Mouse (Mus musculus) hindbrain, embryonic 14.5 days (tissue): ENCODE data around the gene Rps27rt. TPM values are rescaled to one million over a fixed set of nuclear protein-coding genes. Genes with fewer than 3 reads are reported as not detected.

Experiments used
- ATAC-seq: fragments of 200-750 bp; cut with Nextera tagmentation; 2 replicates; pipeline ENCODE4 v1.8.0; 2017; ENCODE audit warnings: moderate number of reproducible peaks, mild to moderate bottlenecking, moderate TSS enrichment, moderate library complexity; ENCODE audit not compliant: low FRiP score
- DNase-seq: peaks from one replicate; pipeline ENCODE4 v3.0.0-alpha.2; 2015; ENCODE audit warnings: low spot score
- H3K27ac ChIP-seq: fragments of 300-500 bp; sonication (generic); 2 replicates; pipeline ENCODE4 v1.5.1; 2014; ENCODE audit warnings: mild to moderate bottlenecking, moderate library complexity
- H3K27me3 ChIP-seq: fragments of 300-500 bp; sonication (generic); 2 replicates; pipeline ENCODE4 v1.6.1; 2014; ENCODE audit warnings: mild to moderate bottlenecking, low read length, mixed read lengths; ENCODE audit not compliant: control insufficient read depth, insufficient read depth
- H3K36me3 ChIP-seq: fragments of 300-500 bp; sonication (generic); replicated peaks from 2 replicates; pipeline ENCODE4 v1.6.1; 2014; ENCODE audit not compliant: control insufficient read depth, insufficient read depth
- H3K4me1 ChIP-seq: fragments of 300-500 bp; sonication (generic); replicated peaks from 2 replicates; pipeline ENCODE4 v1.6.1; 2014; ENCODE audit warnings: antibody characterized with exemption, low read length, mixed read lengths; ENCODE audit not compliant: control insufficient read depth, insufficient read depth
- H3K4me2 ChIP-seq: fragments of 300-500 bp; sonication (generic); replicated peaks from 2 replicates; pipeline ENCODE4 v1.6.1; 2014; ENCODE audit warnings: mild to moderate bottlenecking, moderate library complexity
- H3K4me3 ChIP-seq: fragments of 300-500 bp; sonication (generic); replicated peaks from 2 replicates; pipeline ENCODE4 v1.5.1; 2014; ENCODE audit warnings: mild to moderate bottlenecking, low read length
- H3K9ac ChIP-seq: fragments of 300-500 bp; sonication (generic); 2 replicates; pipeline ENCODE4 v1.6.1; 2014
- H3K9me3 ChIP-seq: fragments of 300-500 bp; sonication (generic); 2 replicates; pipeline ENCODE4 v1.6.1; 2016; ENCODE audit warnings: low read length; ENCODE audit not compliant: control insufficient read depth
- whole genome bisulfite sequencing: fragments of 180-500 bp; shearing (Covaris S2); extraction: QIAGEN DNeasy Blood & Tissue Kit; methylation state at CpG from one replicate; pipeline ENCODE4 v1.1.7; 2014; 5-methylcytosine and 5-hydroxymethylcytosine counted together
- polyA plus RNA-seq: library from polyadenylated mRNA; unstranded; fragments of >200 nt; fragmentation: Nextera tagmentation; extraction: Ambion mirVana; gene quantifications from 2 replicates; pipeline ENCODE4 v1.2.1, GENCODE M21; 2014

Gene Rps27rt
- polyA plus RNA-seq, 1 experiment from 2014 or later = 298 TPM

DNA sequence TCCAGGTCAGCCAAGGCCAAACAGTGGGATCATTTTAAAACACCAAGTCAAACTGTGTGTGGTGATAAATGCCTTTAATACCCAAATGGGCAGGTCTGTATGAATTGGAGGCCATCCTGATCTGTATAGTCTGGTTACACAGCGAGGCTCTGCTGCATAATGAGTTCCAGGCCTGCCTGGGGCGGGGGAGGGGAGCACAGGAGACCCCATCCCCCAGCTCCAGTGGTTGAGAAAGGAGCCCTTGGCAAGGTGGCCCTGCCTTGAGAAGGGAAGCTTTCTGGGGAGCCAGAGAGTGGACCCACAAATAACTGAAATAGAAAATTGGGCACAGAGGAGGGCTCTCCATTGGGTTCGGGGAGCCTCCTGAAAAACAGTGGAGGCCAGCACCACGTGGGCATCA, 47.2 kb downstream of the Rps27rt start:
- Histone ChIP-seq H3K27ac (no peak overlapping the region), H3K27me3 (0 out of 2 replicates have a peak, but pooled peaks cover 6% of the 10 kb centered on the region), H3K4me2 (no peak overlapping the region), H3K36me3 (no peaks in the 10 kb centered on the region), H3K9ac (no peak overlapping the region), H3K4me3 (no peak overlapping the region), H3K4me1 (peaks cover 13% of the 10 kb centered on the region), H3K9me3 (no peaks in the 10 kb centered on the region)
- DNase-seq (no peak), ATAC-seq (no peak)
- 77% methylated on average over 4 of the region's 4 CpGs for WGBS

- Histone ChIP-seq H3K9me3 (no peaks in the 10 kb centered on the region), H3K36me3 (no peaks in the 10 kb centered on the region), H3K4me3 (no peak overlapping the region; the same call in 1 of the 2 replicates), H3K27me3 (0 out of 2 replicates have a peak, but pooled peaks cover 6% of the 10 kb centered on the region), H3K9ac (no peak overlapping the region), H3K4me1 (peaks cover 13% of the 10 kb centered on the region), H3K4me2 (peak overlapping the region; percentile 99), H3K27ac (no peak overlapping the region)
- 70% methylated on average over 11 of the region's 11 CpGs for WGBS
- ATAC-seq (no peak), DNase-seq (no peak)
Measured at GRCm38 (mm10) chr9:114934231-114934630, 48.3 kb downstream of the Rps27rt start.

DNA sequence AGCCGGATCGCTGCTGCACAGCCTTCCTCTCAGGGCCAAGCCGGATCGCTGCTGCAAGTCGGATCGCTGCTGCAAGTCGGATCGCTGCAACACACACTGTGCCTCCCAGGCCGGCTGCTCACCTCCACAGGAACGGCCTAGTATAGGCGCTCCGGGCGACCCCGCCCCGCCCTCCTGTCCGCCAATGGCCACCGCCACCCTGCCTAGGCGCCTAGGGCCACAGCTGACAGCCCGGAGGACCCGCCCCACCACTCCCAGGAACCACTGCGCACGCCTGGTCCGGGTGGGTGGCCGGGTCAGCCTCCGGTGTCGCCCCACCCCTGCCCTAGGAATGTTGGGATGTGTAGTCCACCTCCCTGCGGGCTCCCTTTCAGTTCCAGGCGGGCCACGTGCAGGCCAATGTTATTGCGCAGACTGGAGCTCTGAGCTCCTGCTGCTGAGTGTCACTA, 48.8 kb downstream of the Rps27rt start, which contains the start of gene Gpd1l:
Gpd1l (minus strand) TSS at position 265 of the 449 bp plus-strand sequence.
- peak within 1 kb of the TSS; percentile 74 for H3K27ac ChIP-seq
- no peaks in the 10 kb centered on the region for H3K9me3 ChIP-seq
- no peaks in the 10 kb centered on the region for H3K36me3 ChIP-seq
- 0% methylated on average over 30 of the region's 30 CpGs for WGBS
- peaks cover 13% of the 10 kb centered on the region for H3K4me1 ChIP-seq
- H3K4me3 ChIP-seq = peak within 1 kb of the TSS; percentile 85
- peak; percentile 97 for ATAC-seq
- DNase-seq = peak; percentile 79
- H3K9ac ChIP-seq = peak within 1 kb of the TSS; percentile 84
- H3K27me3 ChIP-seq = 0 out of 2 replicates have a peak, but pooled peaks cover 6% of the 10 kb centered on the region
- H3K4me2 ChIP-seq = peak within 1 kb of the TSS; percentile 99

GRCm38 (mm10) chr9:114933037-114933722, 49.4 kb downstream of the Rps27rt start:
- peak overlapping the region; percentile 99 for H3K4me2 ChIP-seq
- ATAC-seq (no peak), DNase-seq (no peak)
- H3K9ac ChIP-seq = peak overlapping the region; percentile 84
- H3K27me3 ChIP-seq = 0 out of 2 replicates have a peak, but pooled peaks cover 6% of the 10 kb centered on the region
- H3K4me1 ChIP-seq = peaks cover 13% of the 10 kb centered on the region
- WGBS = under 1% methylated on average over 48 of the region's 50 CpGs
- no peaks in the 10 kb centered on the region for H3K36me3 ChIP-seq
- H3K9me3 ChIP-seq = no peaks in the 10 kb centered on the region
- H3K4me3 ChIP-seq = peak overlapping the region; percentile 85
- H3K27ac ChIP-seq = peak overlapping the region; percentile 74

DNA sequence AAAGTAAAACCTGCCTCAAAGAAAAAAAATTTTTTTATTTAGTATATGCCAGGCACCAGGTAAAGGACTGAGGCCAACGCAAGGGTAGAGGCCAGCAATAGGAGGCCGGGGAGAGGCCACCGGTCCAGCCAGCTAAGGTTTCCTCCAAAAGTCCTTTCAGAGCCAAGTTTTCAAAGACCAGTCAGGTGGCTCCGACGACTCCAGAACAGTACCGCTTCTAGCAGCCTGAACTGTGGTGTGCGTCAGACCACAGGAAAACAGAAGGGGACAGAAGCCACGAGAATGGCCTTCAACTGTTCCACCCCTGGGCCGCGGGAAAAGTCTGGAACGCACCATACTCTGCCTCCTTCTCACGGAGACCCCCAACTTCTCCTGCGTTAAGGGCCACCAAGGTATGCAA, 49.9 kb downstream of the Rps27rt start:
- H3K4me1 ChIP-seq = peaks cover 13% of the 10 kb centered on the region
- DNase-seq (no peak), ATAC-seq (no peak)
- peak overlapping the region; percentile 84 for H3K9ac ChIP-seq
- H3K36me3 ChIP-seq = no peaks in the 10 kb centered on the region
- H3K9me3 ChIP-seq = no peaks in the 10 kb centered on the region
- 0 out of 2 replicates have a peak, but pooled peaks cover 6% of the 10 kb centered on the region for H3K27me3 ChIP-seq
- peak overlapping the region; percentile 85 for H3K4me3 ChIP-seq
- no peak overlapping the region for H3K27ac ChIP-seq
- peak overlapping the region; percentile 99 for H3K4me2 ChIP-seq
- WGBS = 23% methylated on average over 13 of the region's 13 CpGs

Other genes starting within 250 kb of the Rps27rt start
- 11.9 and 13.7 TPM in 2 replicates for gene Cmtm7, start 200.9 kb downstream of the Rps27rt start, polyA plus RNA-seq
- 10.1 and 14.3 TPM in 2 replicates for gene Cmtm8, start 138.6 kb downstream of the Rps27rt start, polyA plus RNA-seq
- 21.0 and 23.2 TPM in 2 replicates for gene Gpd1l, start 48.8 kb downstream of the Rps27rt start, polyA plus RNA-seq
- 2.7 and 3.6 TPM in 2 replicates for gene Osbpl10, start 4.2 kb downstream of the Rps27rt start, polyA plus RNA-seq